8 mouse cellular contexts compared by ENCODE assay signal in genomic region chr2:101693577-101694215, GRCm38 (mm10). TPM values are rescaled to one million over a fixed set of nuclear protein-coding genes. Genes with fewer than 3 reads are reported as not detected.
A peak's percentile ranks its signal among the peaks of the same experiment; 100 is the strongest.
DNase-seq lines count a peak whose midpoint lies in the region; ATAC-seq lines count a peak whose summit lies in the region.

No protein-coding gene starts in this region.

- no peak overlapping the region for H3K4me2 ChIP-seq in hindbrain, embryonic 11.5 days (replicated peaks; ENCODE audit: low read depth, low read length)

- WGBS in hindbrain, embryonic 11.5 days, result 65% methylated on average over 5 of the region's 5 CpGs
- WGBS in hindbrain, embryonic 10.5 days, result 66% methylated on average over 5 of the region's 5 CpGs

- H3K36me3 ChIP-seq in hindbrain, embryonic 11.5 days (ENCODE audit: control insufficient read depth, insufficient read depth, low read length), result 0 out of 2 replicates have a peak, but pooled peaks cover 10% of the 10 kb centered on the region
- H3K36me3 ChIP-seq in hindbrain, embryonic 10.5 days, result peaks cover 85% of the 10 kb centered on the region

- H3K27me3 ChIP-seq in hindbrain, embryonic 11.5 days (ENCODE audit: control insufficient read depth, insufficient read depth, low read length), result no peaks in the 10 kb centered on the region
- H3K27me3 ChIP-seq in hindbrain, embryonic 10.5 days (ENCODE audit: insufficient read depth, poor library complexity, severe bottlenecking), result no peaks in the 10 kb centered on the region

- no peaks in the 10 kb centered on the region for H3K9me3 ChIP-seq in hindbrain, embryonic 11.5 days (ENCODE audit: control insufficient read depth, low read length)
- no peaks in the 10 kb centered on the region for H3K9me3 ChIP-seq in hindbrain, embryonic 10.5 days

- no peaks in the 10 kb centered on the region for H3K4me1 ChIP-seq in hindbrain, embryonic 11.5 days (replicated peaks; ENCODE audit: control insufficient read depth, insufficient read depth, low read length)
- no peaks in the 10 kb centered on the region for H3K4me1 ChIP-seq in hindbrain, embryonic 10.5 days (replicated peaks)

- no peak overlapping the region for H3K4me3 ChIP-seq in hindbrain, embryonic 11.5 days (ENCODE audit: low read depth, low read length)
- H3K4me3 ChIP-seq in hindbrain, embryonic 10.5 days, result no peak overlapping the region

- DNase-seq in hindbrain, embryonic 11.5 days (ENCODE audit: low spot score), result peak; percentile 49
- DNase-seq in hindbrain, embryonic 10.5 days (ENCODE audit: low spot score), result no peak
- DNase-seq in right cerebral cortex, adult 18-20 months, result peak; percentile 24
- no peak for DNase-seq in right cerebral cortex, postnatal 36 days (ENCODE audit: low spot score in 2 of 2)
- peak; percentile 48 to 59 for DNase-seq in cerebellum, postnatal 14 days
- DNase-seq in lung, postnatal 36 days, result peak; percentile 47
- no peak for DNase-seq in frontal cortex, postnatal 14 days (ENCODE audit: low spot score in 2 of 2)
- no peak for DNase-seq in spleen, postnatal 14 days (ENCODE audit: low spot score in 2 of 2)

- no peak for ATAC-seq in hindbrain, embryonic 11.5 days (ENCODE audit: low FRiP score)

- no peak overlapping the region for H3K27ac ChIP-seq in hindbrain, embryonic 11.5 days (ENCODE audit: low read depth, low read length)
- H3K27ac ChIP-seq in hindbrain, embryonic 10.5 days, result no peak overlapping the region

- no peak overlapping the region for H3K9ac ChIP-seq in hindbrain, embryonic 11.5 days (ENCODE audit: low read depth, low read length)

RNA-seq across cellular contexts. Expression of gene Traf6, which starts 15.5 kb away (rescaled TPM):
- polyA plus RNA-seq in hindbrain, embryonic 11.5 days (2014; fragmentation: Nextera tagmentation; extraction: Ambion mirVana), result 16.5 and 19.2 TPM in 2 replicates
- 13.4 and 15.1 TPM in 2 replicates for polyA plus RNA-seq in hindbrain, embryonic 10.5 days (2016; fragmentation: Nextera tagmentation; extraction: Ambion mirVana)

RNA-seq across cellular contexts. Expression of gene B230118H07Rik, which starts 44.4 kb away (rescaled TPM):
- 69.9 and 72.5 TPM in 2 replicates for polyA plus RNA-seq in hindbrain, embryonic 11.5 days (2014; fragmentation: Nextera tagmentation; extraction: Ambion mirVana)
- 56.5 and 58.0 TPM in 2 replicates for polyA plus RNA-seq in hindbrain, embryonic 10.5 days (2016; fragmentation: Nextera tagmentation; extraction: Ambion mirVana)

RNA-seq across cellular contexts. Expression of gene Rag1, which starts 44.4 kb away (rescaled TPM):
- 0.39 and 0.59 TPM in 2 replicates for polyA plus RNA-seq in hindbrain, embryonic 11.5 days (2014; fragmentation: Nextera tagmentation; extraction: Ambion mirVana)
- polyA plus RNA-seq in hindbrain, embryonic 10.5 days (2016; fragmentation: Nextera tagmentation; extraction: Ambion mirVana), result 0.06 and 0.09 TPM in 2 replicates

Comparison
In these comparisons a context has a peak if more than half of its experiments do, and no peak if none do; other contexts are left out.
1. DNase-seq: peak in hindbrain, embryonic 11.5 days (single experiment), right cerebral cortex, adult 18-20 months (single experiment), cerebellum, postnatal 14 days (2 of 2) and lung, postnatal 36 days (single experiment); none in hindbrain, embryonic 10.5 days (single experiment), right cerebral cortex, postnatal 36 days (0 of 2), frontal cortex, postnatal 14 days (0 of 2) and spleen, postnatal 14 days (0 of 2).